Mouse (Mus musculus) frontal cortex, postnatal 36 days (tissue): Measurements from ENCODE around the gene Elmo1.

Experiments
- DNase-seq, 2 experiments: peaks; one replicate each; pipeline ENCODE4 v3.0.0; 2022; ENCODE audit warnings: low spot score in 2 of 2

Gene Elmo1

GRCm38 (mm10) chr13:20472891-20473539, 382.6 kb downstream of the Elmo1 start:
- peak; percentile 67 to 82 for DNase-seq

GRCm38 (mm10) chr13:20473641-20474078, 383.3 kb downstream of the Elmo1 start:
- peak in 1 of 2 experiments; percentile 30 for DNase-seq

GRCm38 (mm10) chr13:20474600-20474999, 384.2 kb downstream of the Elmo1 start:
- no peak for DNase-seq

- no peak for DNase-seq
These were observed 391.4 kb downstream of the Elmo1 start for GRCm38 (mm10) chr13:20481805-20482204.

GRCm38 (mm10) chr13:20489110-20489509, 398.7 kb downstream of the Elmo1 start:
- no peak for DNase-seq

GRCm38 (mm10) chr13:20489698-20490417, 399.5 kb downstream of the Elmo1 start:
- no peak for DNase-seq

- DNase-seq: no peak
These were observed 400.6 kb downstream of the Elmo1 start for GRCm38 (mm10) chr13:20490860-20491594.

- no peak for DNase-seq
These were observed 401.3 kb downstream of the Elmo1 start for GRCm38 (mm10) chr13:20491666-20492065.

GRCm38 (mm10) chr13:20494047-20494739, 403.8 kb downstream of the Elmo1 start:
- DNase-seq: no peak

- DNase-seq: no peak
These were observed 411.5 kb downstream of the Elmo1 start for GRCm38 (mm10) chr13:20501923-20502322.

GRCm38 (mm10) chr13:20503371-20503770, 413.0 kb downstream of the Elmo1 start:
- DNase-seq: no peak

- no peak for DNase-seq
These were observed 417.2 kb downstream of the Elmo1 start for GRCm38 (mm10) chr13:20507381-20508129.

- no peak for DNase-seq
These were observed 420.6 kb downstream of the Elmo1 start for GRCm38 (mm10) chr13:20511026-20511425.

GRCm38 (mm10) chr13:20512317-20513240, 422.2 kb downstream of the Elmo1 start:
- peak; percentile 24 to 51 for DNase-seq

- DNase-seq: no peak
These were observed 424.3 kb downstream of the Elmo1 start for GRCm38 (mm10) chr13:20514721-20515120.

GRCm38 (mm10) chr13:20516096-20516495, 425.7 kb downstream of the Elmo1 start:
- no peak for DNase-seq

GRCm38 (mm10) chr13:20517702-20518101, 427.3 kb downstream of the Elmo1 start:
- DNase-seq: no peak

GRCm38 (mm10) chr13:20521492-20521891, 431.1 kb downstream of the Elmo1 start:
- DNase-seq: no peak

- no peak for DNase-seq
These were observed 433.3 kb downstream of the Elmo1 start for GRCm38 (mm10) chr13:20523671-20524070.

GRCm38 (mm10) chr13:20525844-20526243, 435.4 kb downstream of the Elmo1 start:
- no peak for DNase-seq
